Mouse (Mus musculus) heart, postnatal 25 days (tissue): ENCODE results near the gene Pam. TPM values are rescaled to one million over a fixed set of nuclear protein-coding genes. Genes with fewer than 3 reads are reported as not detected.

ENCODE experiments used
- DNase-seq: peaks from one replicate; pipeline ENCODE4 v3.0.0; 2022; ENCODE audit warnings: low spot score
- intact Hi-C: fragments of 180-260 bp; cut with DNase I; formaldehyde crosslinking; loops from one replicate; pipeline ENCODE4 v1.15.1; 2025
- total RNA-seq, 2 experiments: library from RNA; stranded (reverse); gene quantifications; 2 replicates each; pipeline ENCODE4 v1.2.3; 2021

Gene Pam
- total RNA-seq, 2 experiments from 2014 or later, result 615 to 691 TPM

- no peak for DNase-seq
These were observed 349.2 kb downstream of the Pam start for GRCm38 (mm10) chr1:97746261-97746660.

DNA sequence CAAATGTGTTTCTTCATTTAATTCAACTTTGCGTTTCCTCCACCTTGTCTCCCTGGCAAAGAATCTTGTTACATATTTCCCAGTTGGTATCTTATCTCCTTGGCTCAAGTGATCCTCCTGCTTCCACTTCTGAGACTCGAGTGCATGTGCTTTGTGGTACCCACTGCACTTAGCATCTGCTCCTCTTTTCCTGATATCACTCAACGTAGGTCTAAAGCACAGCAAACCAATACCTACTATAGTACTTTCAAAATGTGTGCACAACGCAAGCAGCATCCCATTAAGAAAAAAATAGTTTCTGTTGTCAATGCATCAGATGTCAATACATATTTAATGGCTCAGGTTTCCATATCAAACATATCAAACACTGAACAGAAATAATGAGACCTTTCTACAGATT lies 349.7 kb downstream of the Pam start:
- intact Hi-C loops, result no loop called here
- DNase-seq, result no peak

More at GRCm38 (mm10) chr1:97746261-97746660, 349.2 kb downstream of the Pam start:
- intact Hi-C loops, result no loop called here
